Mouse (Mus musculus): ENCODE results near the gene Gngt2.

Gngt2 gene

DNA sequence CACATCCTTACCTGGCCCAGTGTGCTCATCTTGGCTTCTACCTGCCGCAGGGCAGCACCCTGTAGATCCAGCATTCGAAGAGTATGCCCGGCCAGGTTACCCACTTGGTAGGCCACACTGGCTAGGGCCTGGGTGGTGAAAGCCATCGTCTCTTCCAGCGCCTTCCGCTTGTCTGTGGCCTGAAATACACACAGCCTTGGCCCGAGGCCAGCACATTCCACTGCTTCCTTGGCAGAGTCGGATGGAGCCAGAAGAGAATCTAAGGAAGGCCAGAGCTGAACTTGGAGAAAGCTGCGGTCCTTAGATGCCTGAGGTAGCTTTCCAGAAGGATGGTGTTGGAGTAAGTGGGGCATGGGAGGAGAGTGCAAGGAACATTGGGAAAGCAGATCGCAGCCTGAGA is at the start of gene Gngt2:
TSS of gene Gngt2 (plus strand) at position 158 of the 400 bp plus-strand sequence.
- DNase-seq: peak; percentile 94 to 96

DNA sequence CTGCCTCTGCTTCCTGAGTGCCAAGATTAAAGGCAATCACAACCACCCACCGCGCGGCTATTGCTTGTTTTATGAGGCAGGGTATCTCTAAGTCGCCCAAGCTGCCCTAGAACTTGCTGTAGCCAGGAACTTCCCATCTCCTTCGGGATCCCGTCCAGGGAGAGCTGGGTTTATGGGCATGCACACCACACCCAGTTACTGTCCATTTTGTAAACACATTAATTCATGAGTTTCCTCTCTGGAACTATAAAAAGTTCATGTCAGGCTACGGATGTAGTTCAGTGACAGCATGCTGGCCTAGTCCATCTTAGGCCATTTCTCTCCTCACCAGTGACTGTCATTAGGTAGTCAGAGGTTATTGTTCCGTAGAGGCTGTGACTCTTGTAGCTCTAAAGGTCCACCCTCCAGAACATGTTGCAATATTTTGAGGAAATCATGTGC is 47.5 kb upstream of the Gngt2 start:
- DNase-seq: peak; percentile 64 to 69

GRCm38 (mm10) chr11:95791787-95792186 is 45.2 kb upstream of the Gngt2 start:
- no peak for DNase-seq

DNA sequence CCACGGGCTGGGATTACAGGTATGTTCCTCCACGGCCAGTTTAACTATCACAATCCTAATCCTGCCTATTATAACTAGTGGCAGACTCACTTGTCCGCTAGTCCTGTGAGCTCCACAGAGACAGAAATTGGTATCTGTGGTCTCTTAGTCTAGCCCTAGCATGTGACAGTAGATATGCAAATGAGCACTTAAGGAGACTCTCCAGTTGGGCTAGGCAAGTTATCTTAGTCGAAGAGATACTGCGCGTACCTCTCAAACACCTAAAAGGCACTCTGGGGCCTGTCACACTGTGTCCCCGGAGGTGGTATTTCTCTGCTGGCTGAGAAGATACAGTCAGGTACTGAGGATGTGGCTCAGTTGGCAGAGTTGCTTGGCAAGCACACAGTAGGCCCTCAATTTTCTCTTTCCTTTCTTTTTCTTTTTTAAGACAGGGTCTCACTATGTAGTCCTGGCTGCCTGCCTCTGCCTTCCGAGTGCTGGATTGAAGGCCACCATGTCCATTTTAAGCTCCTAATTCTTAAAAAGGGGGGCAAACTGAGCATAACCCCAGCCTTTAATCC is 44.0 kb upstream of the Gngt2 start:
- DNase-seq: no peak

DNA sequence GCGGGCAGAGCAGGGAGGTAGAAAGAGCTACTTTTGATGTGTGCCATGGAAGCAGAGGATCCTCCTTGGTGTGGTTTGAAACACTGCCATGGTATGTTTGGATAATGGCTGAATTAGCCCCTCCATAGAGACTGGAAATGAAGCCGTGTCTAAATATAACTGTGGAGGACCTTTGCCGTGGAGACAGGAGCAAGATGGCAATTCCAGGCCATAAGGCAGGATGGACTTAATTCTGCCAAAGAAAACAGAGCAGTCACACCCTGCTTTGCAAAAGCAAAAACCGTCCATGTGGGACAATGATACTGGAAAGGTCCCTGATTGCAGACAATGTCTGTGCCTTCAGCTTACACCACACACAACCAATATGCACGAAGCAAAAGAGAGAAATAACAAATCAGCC is 42.8 kb upstream of the Gngt2 start:
- DNase-seq: no peak

DNA sequence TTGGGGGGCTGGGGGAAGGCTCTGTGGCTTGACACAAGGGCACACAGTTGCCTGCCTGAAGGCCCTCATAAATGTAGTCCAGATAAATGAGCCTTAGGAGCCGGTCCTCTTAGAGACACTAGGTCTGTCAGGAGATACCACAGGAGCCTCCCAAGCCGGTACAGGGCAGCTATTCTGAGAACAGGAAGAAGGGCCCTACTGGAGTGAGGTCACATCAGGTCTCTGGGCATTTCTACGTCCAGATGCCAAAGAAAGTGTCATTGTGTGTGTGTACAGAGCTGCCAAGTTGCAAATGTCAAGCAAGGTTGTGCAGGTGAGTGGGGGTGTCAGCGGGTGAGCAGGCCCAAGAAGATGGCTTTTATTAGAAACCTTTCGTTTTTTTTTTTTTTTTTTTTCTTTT is 41.4 kb upstream of the Gngt2 start:
- peak; percentile 45 to 59 for DNase-seq

DNA sequence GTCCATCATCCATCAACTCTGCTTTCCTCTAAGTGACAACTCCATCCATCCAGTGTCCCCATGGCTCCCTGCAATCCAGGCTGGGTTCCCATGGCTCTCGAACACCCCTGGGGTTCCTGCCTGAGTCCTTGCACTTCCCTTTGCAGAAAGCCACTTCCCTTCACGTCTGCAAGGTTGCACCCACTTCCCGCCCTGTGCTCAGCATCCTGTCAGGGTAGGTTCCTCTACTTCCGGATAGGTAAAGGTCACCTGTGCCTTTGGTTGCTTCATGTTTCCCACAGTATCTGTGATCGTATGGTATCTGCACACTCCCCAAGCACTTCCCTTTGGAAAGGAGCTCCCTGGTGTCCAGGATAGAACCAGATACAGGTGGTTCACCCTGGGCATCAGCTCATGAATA is 32.0 kb upstream of the Gngt2 start:
- DNase-seq: no peak

DNA sequence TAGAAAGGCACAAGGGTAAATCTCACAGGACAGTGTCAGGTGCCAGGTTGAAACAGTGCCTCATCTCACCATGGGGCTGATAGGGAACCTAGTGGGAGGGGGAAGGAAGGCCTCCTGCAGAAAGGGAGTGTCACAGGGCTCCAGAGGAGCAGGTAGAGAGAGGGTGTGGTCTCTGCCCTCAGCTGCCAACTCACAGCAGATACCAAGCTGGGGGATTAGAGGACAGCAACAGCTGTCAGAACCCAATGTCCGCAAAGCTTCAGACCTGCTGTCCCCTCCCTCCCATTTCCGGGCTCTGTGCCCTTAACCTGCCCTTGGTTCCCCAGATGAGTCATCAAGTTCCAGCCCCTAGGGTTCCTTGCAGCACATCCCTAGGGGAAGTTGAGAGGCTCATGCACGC is 31.5 kb upstream of the Gngt2 start:
- peak; percentile 42 to 60 for DNase-seq

- DNase-seq: no peak
These were observed 29.1 kb upstream of the Gngt2 start for GRCm38 (mm10) chr11:95807884-95808283.

- DNase-seq: no peak
These were observed 28.5 kb upstream of the Gngt2 start for GRCm38 (mm10) chr11:95808448-95809011.

GRCm38 (mm10) chr11:95809603-95810002 is 27.4 kb upstream of the Gngt2 start:
- no peak for DNase-seq

DNA sequence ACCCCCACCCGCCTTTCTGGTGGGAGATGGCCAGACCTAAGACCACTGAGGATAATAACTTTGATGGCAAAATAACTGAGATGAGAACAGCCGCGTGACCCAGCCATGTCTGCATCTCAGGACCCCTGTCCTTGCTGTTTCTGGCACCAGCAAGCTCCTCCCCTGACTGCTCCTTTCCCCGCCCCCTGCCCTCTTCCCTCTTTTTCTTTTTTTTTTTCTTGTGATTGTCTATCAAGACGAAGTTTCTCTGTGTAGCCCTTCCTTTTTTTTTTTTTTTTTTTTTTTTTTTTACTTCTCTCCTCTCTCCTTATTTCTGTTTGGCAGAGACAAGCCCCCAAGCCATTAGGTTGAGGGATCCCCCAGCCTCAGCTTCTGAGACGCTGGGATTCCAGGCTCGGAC is 26.2 kb upstream of the Gngt2 start:
- DNase-seq: no peak

GRCm38 (mm10) chr11:95811741-95812140 is 25.3 kb upstream of the Gngt2 start:
- DNase-seq: no peak

DNA sequence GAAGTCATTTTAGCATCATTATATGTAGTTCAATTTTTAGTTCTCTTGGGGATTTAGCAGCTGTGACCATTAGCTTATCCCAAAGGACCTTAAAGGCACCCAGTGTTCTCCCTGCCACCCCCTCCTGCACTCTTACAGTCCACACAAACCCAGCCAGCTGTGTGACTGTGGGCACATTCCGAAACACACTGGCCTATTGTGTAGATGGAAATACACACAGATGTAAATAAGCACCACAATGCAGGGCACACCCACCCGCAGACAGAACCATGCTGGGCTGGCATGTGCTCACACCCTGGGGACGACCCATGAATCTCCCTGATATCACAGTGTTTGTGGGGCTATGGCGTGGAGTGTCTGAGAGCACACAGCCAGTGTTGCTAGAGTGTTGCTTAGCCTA is 24.8 kb upstream of the Gngt2 start:
- no peak for DNase-seq

GRCm38 (mm10) chr11:95814101-95814500 is 22.9 kb upstream of the Gngt2 start:
- DNase-seq: no peak

- no peak for DNase-seq
These were observed 22.2 kb upstream of the Gngt2 start for GRCm38 (mm10) chr11:95814857-95815256.

DNA sequence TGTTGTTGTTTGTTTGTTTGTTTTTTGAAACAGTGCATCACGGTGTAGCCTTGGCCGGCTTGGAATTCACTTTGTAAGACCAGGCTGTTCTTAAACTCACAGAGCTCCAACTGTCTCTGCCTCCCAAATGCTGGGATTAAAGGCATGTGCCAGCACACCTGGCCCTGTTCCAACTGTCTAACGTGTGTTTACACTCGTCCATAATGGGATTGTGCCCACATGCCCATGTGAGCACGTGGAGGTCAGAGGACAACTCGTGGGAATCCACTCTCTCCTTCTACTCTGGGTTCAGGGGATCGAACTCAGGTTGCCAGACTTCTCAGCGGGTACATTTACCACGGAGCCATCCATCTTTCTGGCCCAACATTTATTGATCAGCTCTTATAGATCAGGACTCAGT is 21.6 kb upstream of the Gngt2 start:
- no peak for DNase-seq

GRCm38 (mm10) chr11:95819138-95819537 is 17.9 kb upstream of the Gngt2 start:
- peak in 1 of 2 experiments; percentile 40 for DNase-seq

- DNase-seq: no peak
These were observed 15.5 kb upstream of the Gngt2 start for GRCm38 (mm10) chr11:95821511-95821910.

DNA sequence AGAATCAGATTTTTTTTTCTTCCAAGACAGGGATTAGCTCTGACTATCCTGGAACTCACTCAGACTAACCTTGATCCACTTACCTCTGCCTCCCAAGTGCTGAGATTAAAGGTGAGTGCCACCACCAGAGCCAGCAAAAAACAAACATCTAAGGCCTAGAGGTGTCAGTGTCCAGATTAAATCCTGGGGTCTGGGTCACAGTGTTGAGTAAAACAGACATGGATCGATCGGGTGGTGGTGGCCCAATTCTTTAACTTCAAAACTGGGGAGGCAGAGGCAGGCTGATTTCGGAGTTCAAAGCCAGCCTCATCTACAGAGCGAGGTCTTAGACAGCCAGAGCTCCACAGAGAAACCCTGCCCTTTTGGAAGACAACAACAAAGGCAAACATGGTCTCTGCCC is 14.6 kb upstream of the Gngt2 start:
- DNase-seq: no peak

GRCm38 (mm10) chr11:95824071-95824876 is 12.7 kb upstream of the Gngt2 start, which contains the start of gene Phospho1:
Phospho1 (plus strand) TSS chr11:95824499.
- DNase-seq: peak; percentile 90 to 95

- peak in 1 of 2 experiments; percentile 70 for DNase-seq
These were observed 12.2 kb upstream of the Gngt2 start for GRCm38 (mm10) chr11:95824877-95825243.

- DNase-seq: no peak
These were observed 11.4 kb upstream of the Gngt2 start for GRCm38 (mm10) chr11:95825625-95826024.
